Mouse (Mus musculus) lung, embryonic 16.5 days (tissue): ENCODE data around the gene Ostc. TPM values are rescaled to one million over a fixed set of nuclear protein-coding genes. Genes with fewer than 3 reads are reported as not detected.

Experiments
- ATAC-seq: fragments of 200-750 bp; cut with Nextera tagmentation; 2 replicates; pipeline ENCODE4 v1.8.0; 2017; ENCODE audit warnings: low read depth, mild to moderate bottlenecking, moderate library complexity
- H3K27ac ChIP-seq: fragments of 300-500 bp; sonication (generic); 2 replicates; pipeline ENCODE4 v1.5.1; 2014; ENCODE audit warnings: mild to moderate bottlenecking, control low read depth, low read length
- H3K27me3 ChIP-seq: fragments of 300-500 bp; sonication (generic); 2 replicates; pipeline ENCODE4 v1.6.1; 2014; ENCODE audit warnings: low read depth, low read length, mixed read lengths; ENCODE audit not compliant: control insufficient read depth, insufficient read depth
- H3K36me3 ChIP-seq: fragments of 300-500 bp; sonication (generic); 2 replicates; pipeline ENCODE4 v1.6.1; 2014; ENCODE audit warnings: low read length; ENCODE audit not compliant: control insufficient read depth, insufficient read depth
- H3K4me1 ChIP-seq: fragments of 300-500 bp; sonication (generic); replicated peaks from 2 replicates; pipeline ENCODE4 v1.6.1; 2014; ENCODE audit warnings: low read length, mixed read lengths; ENCODE audit not compliant: control insufficient read depth, insufficient read depth
- H3K4me2 ChIP-seq: fragments of 300-500 bp; sonication (generic); 2 replicates; pipeline ENCODE4 v1.6.1; 2014; ENCODE audit warnings: low read depth, low read length, control low read depth
- H3K4me3 ChIP-seq: fragments of 300-500 bp; sonication (generic); 2 replicates; pipeline ENCODE4 v1.5.1; 2014; ENCODE audit warnings: mild to moderate bottlenecking, low read length, control low read depth
- H3K9ac ChIP-seq: fragments of 300-500 bp; sonication (generic); 2 replicates; pipeline ENCODE4 v1.6.1; 2014; ENCODE audit warnings: low read length, control low read depth
- H3K9me3 ChIP-seq: fragments of 300-500 bp; sonication (generic); 2 replicates; pipeline ENCODE4 v1.6.1; 2016; ENCODE audit warnings: low read length; ENCODE audit not compliant: control insufficient read depth
- WGBS: fragments of 180-500 bp; shearing (Covaris S2); extraction: QIAGEN DNeasy Blood & Tissue Kit; methylation state at CpG from one replicate; pipeline ENCODE4 v1.1.7; 2014; 5-methylcytosine and 5-hydroxymethylcytosine counted together
- polyA plus RNA-seq: library from polyadenylated mRNA; unstranded; fragments of >200 nt; fragmentation: Nextera tagmentation; extraction: Ambion mirVana; gene quantifications from 2 replicates; pipeline ENCODE4 v1.2.1, GENCODE M21; 2015

The Ostc gene
- polyA plus RNA-seq, 1 experiment from 2014 or later, result 351 TPM

DNA sequence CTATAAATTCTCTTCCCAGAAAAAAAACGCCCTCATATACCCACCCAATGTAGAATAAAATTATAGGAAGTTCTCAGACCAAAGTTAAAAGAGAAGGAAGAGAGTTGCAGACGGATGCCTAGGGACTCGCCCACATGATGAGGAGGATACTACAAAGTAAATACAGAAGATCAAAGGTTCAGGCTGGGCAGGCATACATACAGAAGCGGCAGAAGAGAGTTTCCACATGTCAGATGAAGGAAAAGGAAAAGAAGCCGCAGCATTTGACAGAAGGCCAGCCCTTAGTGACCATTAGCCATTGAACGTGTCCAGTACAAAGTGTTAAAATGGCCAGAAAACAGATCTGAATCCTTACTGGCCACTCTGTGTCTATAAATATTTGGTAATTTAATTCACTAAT, 3.6 kb upstream of the Ostc start:
- Histone ChIP-seq H3K27ac (no peak overlapping the region), H3K4me1 (peaks cover 9% of the 10 kb centered on the region), H3K4me3 (no peak overlapping the region), H3K9ac (no peak overlapping the region), H3K9me3 (no peaks in the 10 kb centered on the region), H3K27me3 (no peaks in the 10 kb centered on the region), H3K4me2 (no peak overlapping the region), H3K36me3 (no peaks in the 10 kb centered on the region)
- ATAC-seq, result no peak
- 17% methylated on average over 6 of the region's 6 CpGs for WGBS

- Histone ChIP-seq H3K4me3 (peak overlapping the region; percentile 96), H3K36me3 (peaks cover 2% of the 10 kb centered on the region; the same call in 1 of the 2 replicates), H3K4me2 (peak overlapping the region; percentile 64), H3K4me1 (peaks cover 15% of the 10 kb centered on the region), H3K27me3 (no peaks in the 10 kb centered on the region), H3K9me3 (no peaks in the 10 kb centered on the region), H3K27ac (no peak overlapping the region), H3K9ac (peak overlapping the region; percentile 34; the same call in 1 of the 2 replicates)
- 49% methylated on average over 7 of the region's 7 CpGs for WGBS
- ATAC-seq, result no peak
Observed at GRCm38 (mm10) chr3:130710103-130710502, 859 bp upstream of the Ostc start.

- H3K36me3 ChIP-seq, result peaks cover 4% of the 10 kb centered on the region; the same call in 1 of the 2 replicates
- peaks cover 12% of the 10 kb centered on the region for H3K4me1 ChIP-seq
- H3K9me3 ChIP-seq, result no peaks in the 10 kb centered on the region
- peak; percentile 15; the same call in 1 of the 2 replicates for ATAC-seq
- peak overlapping the region; percentile 89 for H3K27ac ChIP-seq
- WGBS, result 0% methylated on average over 5 of the region's 5 CpGs
- H3K9ac ChIP-seq, result peak overlapping the region; percentile 96
- no peaks in the 10 kb centered on the region for H3K27me3 ChIP-seq
- H3K4me2 ChIP-seq, result peak overlapping the region; percentile 79
- peak overlapping the region; percentile 96 for H3K4me3 ChIP-seq
Observed at GRCm38 (mm10) chr3:130708529-130708928, 715 bp downstream of the Ostc start.

DNA sequence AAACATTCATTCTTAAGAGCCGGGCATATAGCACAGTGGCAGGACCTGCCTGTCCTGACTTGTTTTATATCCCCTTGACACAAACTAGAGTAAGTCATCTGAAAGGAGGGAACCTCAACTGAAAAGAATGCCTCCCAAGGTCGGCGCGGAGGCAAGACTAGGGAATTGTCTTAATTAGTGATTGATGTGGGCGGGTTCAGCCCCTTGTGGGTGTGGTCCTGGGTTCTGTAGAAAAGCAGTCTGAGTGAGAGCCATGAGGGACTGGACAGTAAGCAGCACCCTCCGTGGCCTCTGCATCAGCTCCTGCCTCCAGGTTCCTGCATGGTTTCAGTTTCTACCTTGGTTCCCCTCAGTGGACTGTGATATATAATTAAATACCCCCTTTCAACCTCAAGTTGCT, 7.0 kb downstream of the Ostc start:
- Histone ChIP-seq H3K36me3 (peaks cover 33% of the 10 kb centered on the region), H3K9me3 (no peaks in the 10 kb centered on the region), H3K4me1 (no peaks in the 10 kb centered on the region), H3K4me2 (no peak overlapping the region), H3K9ac (no peak overlapping the region), H3K27ac (no peak overlapping the region), H3K27me3 (no peaks in the 10 kb centered on the region), H3K4me3 (no peak overlapping the region)
- ATAC-seq, result no peak
- WGBS, result 88% methylated on average over 6 of the region's 6 CpGs

DNA sequence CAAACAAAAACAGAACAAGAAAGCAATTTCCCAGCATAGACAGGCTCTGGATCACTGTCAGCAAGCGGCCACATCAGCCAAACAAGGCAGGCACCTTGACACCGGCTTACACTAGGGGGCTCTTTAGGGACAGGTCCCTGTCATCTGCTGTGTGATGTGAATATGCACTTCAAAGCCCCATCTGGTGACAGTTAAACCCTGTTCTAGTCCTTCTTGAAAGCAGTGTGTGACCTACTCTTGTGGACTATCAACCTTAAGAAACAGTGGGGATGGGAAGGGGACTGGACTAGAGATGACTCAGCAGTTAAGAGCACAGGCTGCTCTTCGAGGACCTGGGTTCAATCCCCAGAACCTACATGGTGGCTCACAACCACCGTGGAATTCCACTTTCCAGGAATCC, 11.6 kb downstream of the Ostc start:
- no peaks in the 10 kb centered on the region for H3K4me1 ChIP-seq
- peaks cover 33% of the 10 kb centered on the region for H3K36me3 ChIP-seq
- H3K27me3 ChIP-seq, result no peaks in the 10 kb centered on the region
- no peaks in the 10 kb centered on the region for H3K9me3 ChIP-seq
- H3K4me3 ChIP-seq, result no peak overlapping the region
- no peak for ATAC-seq
- H3K9ac ChIP-seq, result no peak overlapping the region
- no peak overlapping the region for H3K4me2 ChIP-seq
- H3K27ac ChIP-seq, result no peak overlapping the region
- WGBS, result 72% methylated on average over 4 of the region's 4 CpGs

- peaks cover 17% of the 10 kb centered on the region for H3K36me3 ChIP-seq
Observed at GRCm38 (mm10) chr3:130694705-130695104, 14.5 kb downstream of the Ostc start.

DNA sequence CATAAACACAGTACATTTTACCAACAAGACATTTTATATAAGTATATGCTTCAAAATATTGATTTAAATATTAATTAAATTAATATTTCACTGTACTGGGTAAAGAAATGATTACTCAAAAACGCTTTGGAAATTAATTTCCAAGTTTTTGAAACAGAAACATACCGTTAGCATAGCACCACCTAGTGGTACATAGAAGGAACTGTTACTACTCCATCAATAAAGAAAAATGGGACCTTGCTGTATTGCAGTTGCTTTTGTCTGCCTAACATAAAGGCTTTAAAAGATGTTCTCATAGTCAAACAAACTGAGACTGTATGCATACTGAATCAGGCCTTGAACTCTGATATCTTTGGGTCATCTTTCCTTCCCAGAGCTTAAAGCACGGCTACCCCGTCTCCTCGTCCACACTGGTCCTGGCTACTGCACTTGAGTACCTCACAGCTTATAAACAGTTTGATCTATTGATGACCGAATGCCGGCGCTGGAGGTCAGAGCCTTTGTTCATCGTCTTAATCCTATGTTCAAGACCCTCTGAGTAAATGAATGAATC, 15.1 kb downstream of the Ostc start:
- Histone ChIP-seq H3K4me3 (no peak overlapping the region), H3K9me3 (no peaks in the 10 kb centered on the region), H3K4me1 (peaks cover 9% of the 10 kb centered on the region), H3K36me3 (peaks cover 13% of the 10 kb centered on the region), H3K27ac (no peak overlapping the region), H3K27me3 (no peaks in the 10 kb centered on the region), H3K9ac (no peak overlapping the region), H3K4me2 (no peak overlapping the region)
- no peak for ATAC-seq
- 45% methylated on average over 9 of the region's 9 CpGs for WGBS

More at GRCm38 (mm10) chr3:130694705-130695104, 14.5 kb downstream of the Ostc start:
- Histone ChIP-seq H3K9ac (no peak overlapping the region), H3K4me1 (peaks cover 9% of the 10 kb centered on the region), H3K27me3 (no peaks in the 10 kb centered on the region), H3K27ac (no peak overlapping the region), H3K4me2 (no peak overlapping the region), H3K4me3 (no peak overlapping the region), H3K9me3 (no peaks in the 10 kb centered on the region)
- ATAC-seq, result no peak
- 92% methylated on average over 7 of the region's 7 CpGs for WGBS

DNA sequence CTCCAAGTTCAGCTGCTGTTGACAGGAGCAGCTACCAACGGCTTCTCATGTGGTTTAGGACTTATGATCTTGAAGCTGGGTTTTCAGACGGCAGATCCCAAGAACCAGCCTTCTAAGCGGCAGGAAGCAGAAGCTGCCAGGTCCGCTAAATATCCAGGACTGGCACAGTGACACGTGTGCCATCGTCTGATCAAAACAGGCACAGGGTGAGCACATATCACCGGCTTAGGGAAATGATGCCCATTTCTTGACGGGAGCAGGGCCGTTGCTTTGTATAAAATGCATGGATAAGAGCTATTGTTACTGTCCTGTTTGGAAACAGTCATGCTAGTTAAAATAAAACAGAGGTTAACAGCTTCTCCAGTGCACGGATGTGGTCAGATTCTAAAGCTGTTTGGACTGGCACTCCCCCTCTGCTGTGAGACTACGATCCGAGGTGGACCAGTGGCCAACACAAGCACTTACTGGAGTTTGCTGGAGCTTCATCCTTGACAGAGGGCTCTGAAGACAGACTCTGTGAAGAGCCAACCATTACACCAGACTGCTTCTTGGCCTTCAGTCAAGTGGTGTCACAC, 17.6 kb downstream of the Ostc start:
- Histone ChIP-seq H3K4me1 (peaks cover 9% of the 10 kb centered on the region), H3K4me3 (peak overlapping the region; percentile 50), H3K4me2 (peak overlapping the region; percentile 68), H3K27ac (peak overlapping the region; percentile 73), H3K36me3 (peaks cover 13% of the 10 kb centered on the region), H3K27me3 (no peaks in the 10 kb centered on the region), H3K9ac (peak overlapping the region; percentile 62), H3K9me3 (no peaks in the 10 kb centered on the region)
- ATAC-seq, result peak; percentile 21; the same call in 1 of the 2 replicates
- WGBS, result 28% methylated on average over 12 of the region's 12 CpGs

DNA sequence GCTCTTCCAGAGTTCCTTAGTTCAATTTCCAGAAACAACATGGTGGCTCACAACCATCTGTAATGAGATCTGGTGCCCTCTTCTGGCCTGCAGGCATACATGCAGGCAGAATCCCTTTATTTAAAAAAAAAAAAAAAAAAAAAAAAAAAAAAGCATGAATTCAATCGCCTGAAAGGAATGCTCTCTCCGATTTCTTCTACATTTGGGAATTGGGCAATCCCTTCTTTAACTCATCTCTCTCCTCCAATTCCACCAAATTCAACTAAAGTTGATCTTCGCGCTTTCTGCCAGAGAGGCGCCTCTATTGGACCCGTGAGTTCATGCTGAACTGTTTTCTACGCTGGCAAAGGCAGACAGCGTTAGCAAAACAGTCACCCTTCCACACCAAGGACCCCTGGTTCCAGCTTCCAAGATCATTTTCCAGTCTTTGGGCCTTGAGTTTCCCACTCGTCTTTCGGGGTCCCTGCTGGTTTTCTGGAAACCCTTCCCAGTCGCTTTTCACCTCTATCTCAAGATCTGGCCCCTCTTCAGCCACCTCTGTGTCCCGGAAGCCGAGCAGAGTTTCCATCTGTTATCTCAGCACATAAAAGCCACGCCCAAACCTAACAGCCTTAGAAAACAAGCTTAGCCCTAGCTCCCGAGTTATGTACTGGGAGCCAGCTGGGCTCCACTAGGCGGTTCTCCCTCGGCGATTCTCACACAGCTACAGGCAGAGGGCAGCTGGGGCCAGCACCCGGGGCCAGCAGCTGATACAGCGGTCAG, 18.2 kb downstream of the Ostc start:
- peak overlapping the region; percentile 62 for H3K9ac ChIP-seq
- H3K4me2 ChIP-seq, result peak overlapping the region; percentile 68
- H3K4me3 ChIP-seq, result peak overlapping the region; percentile 50
- peaks cover 9% of the 10 kb centered on the region for H3K4me1 ChIP-seq
- peak overlapping the region; percentile 73 for H3K27ac ChIP-seq
- 8% methylated on average over 20 of the region's 20 CpGs for WGBS
- H3K9me3 ChIP-seq, result no peaks in the 10 kb centered on the region
- no peaks in the 10 kb centered on the region for H3K27me3 ChIP-seq
- H3K36me3 ChIP-seq, result peaks cover 13% of the 10 kb centered on the region
- ATAC-seq, result peak; percentile 80
